Mouse (Mus musculus) limb, embryonic 12.5 days (tissue): ENCODE data around the gene Rpl26. TPM values are rescaled to one million over a fixed set of nuclear protein-coding genes. Genes with fewer than 3 reads are reported as not detected.

Experiments used
- ATAC-seq: fragments of 200-750 bp; cut with Nextera tagmentation; 2 replicates; pipeline ENCODE4 v1.8.0; 2017; ENCODE audit warnings: low read depth, moderate TSS enrichment; ENCODE audit not compliant: insufficient number of reproducible peaks, insufficient read depth, low FRiP score, low TSS enrichment
- H3K27ac ChIP-seq: fragments of 300-500 bp; sonication (generic); 2 replicates; pipeline ENCODE4 v1.5.1; 2016; ENCODE audit warnings: mild to moderate bottlenecking, moderate library complexity
- H3K27me3 ChIP-seq: fragments of 300-500 bp; sonication (generic); 2 replicates; pipeline ENCODE4 v1.6.1; 2016; ENCODE audit warnings: mild to moderate bottlenecking, moderate library complexity
- H3K36me3 ChIP-seq: fragments of 300-500 bp; sonication (generic); 2 replicates; pipeline ENCODE4 v1.6.1; 2016; ENCODE audit warnings: mild to moderate bottlenecking, moderate library complexity
- H3K4me1 ChIP-seq: fragments of 300-500 bp; sonication (generic); replicated peaks from 2 replicates; pipeline ENCODE4 v1.6.1; 2016
- H3K4me2 ChIP-seq: fragments of 300-500 bp; sonication (generic); 2 replicates; pipeline ENCODE4 v1.6.1; 2016; ENCODE audit warnings: mild to moderate bottlenecking, moderate library complexity
- H3K4me3 ChIP-seq: fragments of 300-500 bp; sonication (generic); replicated peaks from 2 replicates; pipeline ENCODE4 v1.5.1; 2016; ENCODE audit warnings: mild to moderate bottlenecking
- H3K9ac ChIP-seq: fragments of 300-500 bp; sonication (generic); replicated peaks from 2 replicates; pipeline ENCODE4 v1.6.1; 2016; ENCODE audit warnings: mild to moderate bottlenecking, moderate library complexity
- H3K9me3 ChIP-seq: fragments of 300-500 bp; sonication (generic); 2 replicates; pipeline ENCODE4 v1.6.1; 2016; ENCODE audit warnings: mild to moderate bottlenecking, moderate library complexity
- WGBS: fragments of 180-500 bp; shearing (Covaris S2); methylation state at CpG from one replicate; pipeline ENCODE4 v1.1.7; 2016; 5-methylcytosine and 5-hydroxymethylcytosine counted together
- polyA plus RNA-seq: library from polyadenylated mRNA; unstranded; fragments of >200 nt; fragmentation: Nextera tagmentation; extraction: Ambion mirVana; gene quantifications from 2 replicates; pipeline ENCODE4 v1.2.1, GENCODE M21; 2016

The Rpl26 gene
- polyA plus RNA-seq, 1 experiment from 2014 or later, result 1,101 TPM

DNA sequence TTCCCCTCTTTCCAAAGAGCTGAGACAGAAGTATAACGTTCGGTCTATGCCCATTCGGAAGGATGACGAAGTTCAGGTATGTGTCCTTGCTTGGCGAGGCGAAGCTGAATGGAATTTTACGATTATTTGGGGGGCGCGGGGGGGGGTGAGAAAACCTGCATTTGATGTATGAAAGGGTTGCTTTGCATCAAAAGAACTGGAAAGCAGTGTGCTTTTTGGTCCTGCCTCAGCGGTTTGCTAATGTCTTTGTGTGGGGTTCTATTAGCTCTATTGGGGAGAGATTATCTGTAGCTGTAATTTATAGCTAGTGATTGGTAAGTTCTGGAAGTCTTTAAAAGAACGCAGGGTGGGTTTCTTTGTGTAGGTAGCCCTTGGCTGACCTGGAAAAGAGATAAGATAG, 984 bp downstream of the Rpl26 start:
- 3% methylated on average over 11 of the region's 11 CpGs for WGBS
- no peak for ATAC-seq
- peaks cover 4% of the 10 kb centered on the region; the same call in 1 of the 2 replicates for H3K27me3 ChIP-seq
- H3K36me3 ChIP-seq, result peaks cover 48% of the 10 kb centered on the region
- peak overlapping the region; percentile 85 for H3K4me2 ChIP-seq
- H3K4me1 ChIP-seq, result peaks cover 7% of the 10 kb centered on the region; the same call in 1 of the 2 replicates
- peak overlapping the region; percentile 87 for H3K4me3 ChIP-seq
- no peak overlapping the region for H3K27ac ChIP-seq
- H3K9ac ChIP-seq, result peak overlapping the region; percentile 95
- no peaks in the 10 kb centered on the region for H3K9me3 ChIP-seq

DNA sequence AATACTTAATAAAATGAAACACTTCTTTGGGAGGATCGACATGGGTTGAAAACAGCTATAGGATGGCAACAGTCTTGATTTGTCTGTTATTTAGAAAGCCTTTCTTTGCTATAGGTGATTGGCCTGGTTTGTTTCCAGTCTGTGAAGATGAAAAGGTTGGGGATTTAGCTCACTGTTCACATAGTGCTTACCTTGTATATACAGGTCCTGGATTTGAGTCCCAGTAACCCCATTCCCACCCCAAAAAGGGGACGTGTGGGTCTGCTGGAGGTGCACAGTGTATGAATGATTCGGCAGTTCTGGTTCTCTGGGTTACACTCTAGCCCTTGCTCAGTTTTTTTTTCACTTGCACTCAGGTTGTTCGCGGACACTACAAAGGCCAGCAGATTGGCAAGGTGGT, 1.4 kb downstream of the Rpl26 start:
- no peak for ATAC-seq
- Histone ChIP-seq H3K9ac (peak overlapping the region; percentile 95), H3K9me3 (no peaks in the 10 kb centered on the region), H3K27ac (no peak overlapping the region), H3K4me2 (peak overlapping the region; percentile 85), H3K4me3 (peak overlapping the region; percentile 87), H3K27me3 (peaks cover 4% of the 10 kb centered on the region; the same call in 1 of the 2 replicates), H3K36me3 (peaks cover 51% of the 10 kb centered on the region), H3K4me1 (peaks cover 7% of the 10 kb centered on the region; the same call in 1 of the 2 replicates)
- 88% methylated on average over 5 of the region's 5 CpGs for WGBS

DNA sequence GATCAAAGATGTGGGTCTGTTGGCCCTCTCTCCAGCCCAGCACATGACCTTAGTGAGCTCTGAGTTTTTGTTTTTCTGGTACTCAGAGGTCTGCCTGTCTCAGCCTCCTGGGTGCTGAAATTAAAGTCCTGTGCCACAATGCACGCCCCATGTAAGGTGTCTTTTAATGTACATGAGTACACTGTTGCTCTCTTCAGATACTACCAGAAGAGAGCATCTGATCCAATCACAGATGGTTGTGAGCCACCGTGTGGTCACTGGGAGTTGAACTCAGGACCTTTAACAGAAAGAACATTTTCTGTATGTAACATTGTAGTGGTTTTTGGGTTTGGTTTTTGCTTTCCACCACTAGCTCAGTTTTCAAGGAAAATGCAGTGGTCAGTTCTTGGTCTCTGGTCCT, 2.4 kb downstream of the Rpl26 start:
- ATAC-seq, result no peak
- H3K9ac ChIP-seq, result no peak overlapping the region
- peaks cover 7% of the 10 kb centered on the region; the same call in 1 of the 2 replicates for H3K4me1 ChIP-seq
- H3K27me3 ChIP-seq, result peaks cover 4% of the 10 kb centered on the region; the same call in 1 of the 2 replicates
- no peak overlapping the region for H3K27ac ChIP-seq
- H3K36me3 ChIP-seq, result peaks cover 51% of the 10 kb centered on the region
- WGBS, result 92% methylated on average over 2 of the region's 2 CpGs
- no peaks in the 10 kb centered on the region for H3K9me3 ChIP-seq
- no peak overlapping the region for H3K4me3 ChIP-seq
- H3K4me2 ChIP-seq, result no peak overlapping the region

DNA sequence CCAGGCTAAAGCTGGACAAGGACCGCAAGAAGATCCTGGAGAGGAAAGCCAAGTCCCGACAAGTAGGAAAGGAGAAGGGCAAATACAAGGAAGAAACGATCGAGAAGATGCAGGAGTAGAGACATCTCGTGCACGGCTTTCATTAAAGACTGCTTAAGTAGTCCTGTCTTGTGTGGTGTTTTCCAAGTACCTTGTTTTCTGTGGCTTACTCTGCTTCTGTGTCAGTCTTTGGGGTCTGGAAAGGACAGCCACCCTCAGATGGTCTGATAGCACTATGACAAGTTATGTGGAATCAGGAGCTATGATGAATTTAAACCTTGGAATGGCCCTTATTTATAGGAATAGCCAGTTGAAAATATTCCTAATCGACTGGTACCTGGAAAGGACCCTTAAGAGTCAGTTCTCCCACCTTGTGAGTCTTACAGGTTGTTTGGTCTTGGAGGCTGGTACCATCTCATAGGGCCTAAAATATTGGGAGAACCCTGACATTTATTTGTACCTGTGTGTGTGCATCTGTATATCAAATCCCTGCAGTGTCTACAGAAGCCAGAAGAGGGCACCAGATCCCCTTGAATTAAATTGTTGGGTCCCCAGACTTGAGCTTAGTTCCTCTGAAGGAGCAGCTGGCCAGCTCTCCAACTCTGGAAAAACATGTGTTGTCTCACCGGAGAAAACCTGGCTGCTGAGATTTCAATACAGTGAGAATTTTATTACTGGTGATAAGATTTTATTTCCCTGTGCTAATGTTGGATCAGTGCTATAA, 3.2 kb downstream of the Rpl26 start:
- Histone ChIP-seq H3K4me3 (no peak overlapping the region), H3K27me3 (0 out of 2 replicates have a peak, but pooled peaks cover 4% of the 10 kb centered on the region), H3K9ac (no peak overlapping the region), H3K36me3 (peaks cover 51% of the 10 kb centered on the region), H3K9me3 (no peaks in the 10 kb centered on the region), H3K27ac (peak overlapping the region; percentile 62; the same call in 1 of the 2 replicates), H3K4me2 (no peak overlapping the region), H3K4me1 (peaks cover 7% of the 10 kb centered on the region; the same call in 1 of the 2 replicates)
- WGBS, result 84% methylated on average over 8 of the region's 8 CpGs
- no peak for ATAC-seq

DNA sequence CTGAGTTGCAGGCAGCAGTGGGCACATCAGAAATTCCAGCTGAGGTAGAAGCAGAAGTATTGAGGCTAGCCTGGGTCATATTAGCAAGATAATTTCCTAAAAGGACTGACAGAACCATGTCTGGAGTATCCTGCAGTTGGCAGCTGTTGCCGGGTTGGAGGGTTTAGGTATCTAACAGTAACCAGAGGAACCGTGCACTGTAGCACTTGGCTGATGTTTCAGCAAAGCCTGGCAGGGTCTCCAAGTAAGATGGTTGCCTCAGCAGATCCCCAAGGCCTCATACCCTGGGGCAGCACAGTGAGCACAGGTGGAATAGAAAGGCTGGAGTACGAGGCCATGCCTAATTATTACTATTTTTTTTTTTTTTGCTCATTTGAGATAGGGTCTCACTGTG, 3.8 kb downstream of the Rpl26 start:
- Histone ChIP-seq H3K36me3 (peaks cover 51% of the 10 kb centered on the region), H3K9ac (no peak overlapping the region), H3K9me3 (no peaks in the 10 kb centered on the region), H3K4me3 (no peak overlapping the region), H3K4me1 (peaks cover 7% of the 10 kb centered on the region; the same call in 1 of the 2 replicates), H3K4me2 (no peak overlapping the region), H3K27ac (peak overlapping the region; percentile 62; the same call in 1 of the 2 replicates), H3K27me3 (no peaks in the 10 kb centered on the region)
- WGBS, result 81% methylated on average over 3 of the region's 3 CpGs
- no peak for ATAC-seq

DNA sequence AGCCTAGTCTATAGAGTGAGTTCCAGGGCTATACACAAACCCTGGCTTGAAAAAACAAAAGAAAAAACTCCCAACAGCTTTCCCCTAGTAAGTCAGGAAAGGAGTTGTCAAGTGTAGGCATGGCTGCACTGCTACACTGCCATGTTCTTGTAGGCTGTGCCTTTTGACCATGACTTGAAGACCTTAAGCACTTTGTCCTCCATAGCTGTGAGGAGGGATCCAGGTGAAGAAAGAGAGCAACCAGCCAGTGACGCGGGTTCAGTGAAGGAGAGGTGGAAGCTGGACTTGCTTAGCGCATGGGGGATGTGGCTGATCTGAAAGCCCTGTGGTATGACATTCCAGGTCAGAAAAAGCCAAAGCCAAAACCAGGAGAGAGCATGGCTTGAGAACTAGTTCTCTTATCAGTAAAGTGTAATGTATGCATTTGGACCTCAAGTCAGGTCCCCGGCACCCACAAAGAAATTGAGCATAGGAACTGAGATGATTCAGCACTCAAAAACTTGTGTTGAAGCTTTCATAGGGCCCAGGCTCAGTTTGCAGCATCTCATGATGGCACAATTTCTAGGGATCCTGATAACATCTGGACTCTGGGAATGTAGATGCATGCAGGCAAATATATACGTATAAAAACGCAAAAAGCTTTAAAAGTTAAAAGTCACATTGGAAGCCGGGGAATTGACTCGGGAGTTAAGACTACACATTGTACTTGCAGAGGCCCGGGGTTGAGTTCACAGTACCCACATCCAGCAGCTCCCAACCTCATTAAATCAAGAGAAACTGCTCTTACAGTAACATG, 4.5 kb downstream of the Rpl26 start:
- no peak for ATAC-seq
- no peak overlapping the region for H3K4me2 ChIP-seq
- peaks cover 7% of the 10 kb centered on the region; the same call in 1 of the 2 replicates for H3K4me1 ChIP-seq
- H3K9me3 ChIP-seq, result no peaks in the 10 kb centered on the region
- H3K36me3 ChIP-seq, result peaks cover 51% of the 10 kb centered on the region
- no peak overlapping the region for H3K9ac ChIP-seq
- H3K27ac ChIP-seq, result peak overlapping the region; percentile 25; the same call in 1 of the 2 replicates
- WGBS, result 91% methylated on average over 9 of the region's 9 CpGs
- no peaks in the 10 kb centered on the region for H3K27me3 ChIP-seq
- no peak overlapping the region for H3K4me3 ChIP-seq

DNA sequence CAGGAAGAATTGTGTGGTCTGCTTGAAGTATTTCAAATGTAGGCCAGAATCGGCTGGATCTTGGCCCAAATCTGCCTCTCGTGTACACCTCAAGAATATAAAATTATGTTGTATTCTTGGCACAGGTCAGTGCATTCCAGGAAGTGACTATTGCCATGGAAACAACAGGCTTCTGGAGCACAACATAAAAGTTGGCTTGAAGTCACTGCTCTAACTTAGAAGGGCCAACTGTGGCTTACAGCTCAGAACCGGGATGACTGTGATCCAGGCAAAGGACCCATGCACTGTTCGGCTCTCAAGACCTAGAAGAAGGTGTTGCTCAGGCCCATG, 5.0 kb downstream of the Rpl26 start:
- H3K36me3 ChIP-seq, result peaks cover 51% of the 10 kb centered on the region
- H3K4me1 ChIP-seq, result peaks cover 11% of the 10 kb centered on the region
- no peak overlapping the region for H3K4me3 ChIP-seq
- ATAC-seq, result no peak
- no peaks in the 10 kb centered on the region for H3K9me3 ChIP-seq
- no peaks in the 10 kb centered on the region for H3K27me3 ChIP-seq
- H3K4me2 ChIP-seq, result no peak overlapping the region
- H3K27ac ChIP-seq, result peak overlapping the region; percentile 25; the same call in 1 of the 2 replicates
- 85% methylated on average over 4 of the region's 4 CpGs for WGBS
- no peak overlapping the region for H3K9ac ChIP-seq

DNA sequence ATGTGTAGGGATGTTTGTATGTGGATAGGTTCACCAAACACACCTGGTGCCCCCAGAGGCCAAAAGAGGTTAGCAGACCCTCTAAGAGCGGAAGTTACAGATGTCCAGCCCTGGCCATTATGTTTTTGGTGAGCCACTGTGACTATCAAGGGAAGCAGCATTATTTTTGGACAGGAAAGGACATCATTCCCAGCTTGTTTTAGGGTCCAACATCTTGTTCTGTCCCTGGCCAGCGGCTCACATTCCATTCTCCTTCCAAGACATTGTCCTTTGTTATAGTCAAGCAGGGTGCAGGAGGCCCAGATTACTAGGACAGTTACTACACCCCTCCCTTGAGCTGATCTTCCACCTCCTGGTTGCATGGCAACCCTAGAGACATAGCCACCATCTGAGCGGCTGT, 5.9 kb downstream of the Rpl26 start:
- no peak overlapping the region for H3K4me2 ChIP-seq
- no peaks in the 10 kb centered on the region for H3K27me3 ChIP-seq
- ATAC-seq, result no peak
- H3K4me3 ChIP-seq, result no peak overlapping the region
- H3K9ac ChIP-seq, result no peak overlapping the region
- no peak overlapping the region for H3K27ac ChIP-seq
- 82% methylated on average over 3 of the region's 3 CpGs for WGBS
- peaks cover 19% of the 10 kb centered on the region for H3K4me1 ChIP-seq
- H3K36me3 ChIP-seq, result peaks cover 51% of the 10 kb centered on the region
- no peaks in the 10 kb centered on the region for H3K9me3 ChIP-seq

DNA sequence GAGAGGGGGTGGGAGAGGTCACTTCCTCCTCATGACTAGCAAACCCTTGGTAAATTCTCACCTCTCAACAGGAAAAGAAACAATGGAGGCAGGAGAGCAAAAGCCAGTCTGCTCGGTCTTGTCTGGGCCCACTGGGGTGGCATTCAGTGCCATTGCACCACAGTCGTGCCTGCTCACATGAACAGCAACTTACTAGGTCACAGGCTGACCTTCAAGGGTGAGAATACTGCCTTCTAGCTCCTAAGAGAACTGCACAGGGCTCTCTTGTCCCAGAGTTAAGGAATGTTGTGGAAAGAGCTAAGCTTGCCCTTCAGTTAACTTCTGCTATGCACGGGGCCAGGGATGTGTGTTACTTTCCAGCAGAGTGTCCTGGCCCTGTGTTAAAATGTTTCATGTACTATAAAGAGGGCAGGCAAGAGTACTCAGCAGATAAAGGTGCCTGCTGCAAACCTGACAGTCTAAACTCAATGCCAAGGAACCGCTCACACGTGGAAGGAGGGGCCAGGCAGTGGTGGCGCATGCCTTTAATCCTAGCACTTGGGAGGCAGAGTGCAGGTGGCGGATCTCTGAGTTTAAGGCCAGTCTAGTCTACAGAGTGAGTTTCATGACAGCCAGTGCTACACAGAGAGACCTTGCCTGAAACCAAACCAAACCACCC, 7.6 kb downstream of the Rpl26 start:
- no peak for ATAC-seq
- 41% methylated on average over 7 of the region's 7 CpGs for WGBS

DNA sequence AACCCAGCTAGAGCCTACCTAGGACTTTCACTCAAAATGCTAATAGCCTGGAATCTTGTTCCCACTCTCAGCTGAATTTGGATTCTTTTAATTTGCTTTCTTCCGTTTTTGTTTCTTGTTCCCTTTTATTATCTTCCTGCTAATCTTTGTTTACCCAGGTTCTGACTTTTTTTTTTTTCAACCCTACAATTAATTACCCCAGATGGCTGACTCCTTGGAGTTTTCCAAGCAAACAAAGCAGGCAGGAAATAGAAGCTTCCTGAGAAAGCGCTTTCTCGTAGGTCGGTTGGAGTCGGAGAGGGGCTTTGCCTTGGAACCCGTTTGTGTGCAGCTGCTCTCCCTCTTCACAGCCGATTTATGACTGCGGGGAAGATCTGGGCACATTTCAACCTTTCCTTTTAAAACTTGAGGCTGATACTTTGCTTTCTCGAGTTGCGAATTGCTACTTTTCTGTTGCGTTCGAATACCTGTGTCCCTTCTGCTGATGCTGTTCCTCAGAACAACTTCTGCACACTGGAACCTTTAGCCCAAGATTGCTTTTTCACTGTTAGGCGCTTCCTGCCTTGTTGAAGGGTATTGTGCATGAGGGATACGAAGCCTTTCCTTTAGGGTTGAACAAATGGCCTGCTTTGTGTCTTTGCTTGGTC, 10.3 kb downstream of the Rpl26 start:
- no peak overlapping the region for H3K9ac ChIP-seq
- 33% methylated on average over 14 of the region's 14 CpGs for WGBS
- ATAC-seq, result no peak

More for the DNA sequence above, 7.6 kb downstream of the Rpl26 start:
- Histone ChIP-seq H3K36me3 (peaks cover 37% of the 10 kb centered on the region), H3K9me3 (no peaks in the 10 kb centered on the region), H3K4me3 (no peak overlapping the region), H3K27me3 (no peaks in the 10 kb centered on the region), H3K4me2 (no peak overlapping the region), H3K4me1 (peaks cover 18% of the 10 kb centered on the region), H3K9ac (no peak overlapping the region), H3K27ac (peak overlapping the region; percentile 54; the same call in 1 of the 2 replicates)

More for the DNA sequence above, 10.3 kb downstream of the Rpl26 start:
- Histone ChIP-seq H3K4me3 (no peak overlapping the region), H3K4me1 (peaks cover 18% of the 10 kb centered on the region), H3K36me3 (peaks cover 10% of the 10 kb centered on the region), H3K27ac (peak overlapping the region; percentile 87), H3K9me3 (no peaks in the 10 kb centered on the region), H3K27me3 (no peaks in the 10 kb centered on the region), H3K4me2 (no peak overlapping the region)
